Comparison of ENCODE assay signal across 15 mouse cellular contexts in genomic region chr9:62351200-62351599, GRCm38 (mm10). TPM values are rescaled to one million over a fixed set of nuclear protein-coding genes. Genes with fewer than 3 reads are reported as not detected.
DNase-seq lines count a peak whose midpoint lies in the region; ATAC-seq lines count a peak whose summit lies in the region.
"Had no signal": no experiment of that assay in that cellular context is flagged by ENCODE, and none has a peak within 500 bp of the region (broad histone marks: within the 10 kb centered on the region; RNA-seq: fewer than 3 reads in every experiment).

No protein-coding gene starts in this region.

- H3K9me3 ChIP-seq in heart, embryonic 10.5 days, result no peaks in the 10 kb centered on the region
- no peaks in the 10 kb centered on the region for H3K9me3 ChIP-seq in lung, embryonic 15.5 days
- no peaks in the 10 kb centered on the region for H3K9me3 ChIP-seq in embryonic facial prominence, embryonic 11.5 days (replicated peaks; ENCODE audit: control insufficient read depth, low read length)
- no peaks in the 10 kb centered on the region for H3K9me3 ChIP-seq in limb, embryonic 11.5 days (ENCODE audit: control insufficient read depth, low read length)

- H3K9ac ChIP-seq in lung, embryonic 15.5 days, result no peak overlapping the region
- H3K9ac ChIP-seq in embryonic facial prominence, embryonic 11.5 days (replicated peaks; ENCODE audit: low read length), result no peak overlapping the region
- H3K9ac ChIP-seq in limb, embryonic 11.5 days (ENCODE audit: low read length), result no peak overlapping the region

- H3K4me1 ChIP-seq in heart, embryonic 10.5 days, result peaks cover 83% of the 10 kb centered on the region
- H3K4me1 ChIP-seq in lung, embryonic 15.5 days, result peaks cover 76% of the 10 kb centered on the region
- H3K4me1 ChIP-seq in embryonic facial prominence, embryonic 11.5 days (ENCODE audit: control insufficient read depth, insufficient read depth, low read length), result no peaks in the 10 kb centered on the region; the same call in 1 of the 2 replicates
- H3K4me1 ChIP-seq in limb, embryonic 11.5 days (ENCODE audit: control insufficient read depth, insufficient read depth, low read length), result peaks cover 27% of the 10 kb centered on the region

- H3K27me3 ChIP-seq in heart, embryonic 10.5 days (ENCODE audit: insufficient read depth, poor library complexity, severe bottlenecking), result no peaks in the 10 kb centered on the region
- no peaks in the 10 kb centered on the region for H3K27me3 ChIP-seq in lung, embryonic 15.5 days
- no peaks in the 10 kb centered on the region for H3K27me3 ChIP-seq in embryonic facial prominence, embryonic 11.5 days (ENCODE audit: control insufficient read depth, insufficient read depth, low read length)
- no peaks in the 10 kb centered on the region for H3K27me3 ChIP-seq in limb, embryonic 11.5 days (ENCODE audit: control insufficient read depth, insufficient read depth, low read length)
- H3K27me3 ChIP-seq: Patski had no signal

- H3K4me3 ChIP-seq in heart, embryonic 10.5 days, result no peak overlapping the region
- H3K4me3 ChIP-seq in lung, embryonic 15.5 days, result no peak overlapping the region
- no peak overlapping the region for H3K4me3 ChIP-seq in embryonic facial prominence, embryonic 11.5 days (ENCODE audit: low read depth, low read length)
- H3K4me3 ChIP-seq in limb, embryonic 11.5 days (ENCODE audit: low read depth, low read length), result no peak overlapping the region
- H3K4me3 ChIP-seq: left cerebral cortex, adult 2 months had no signal

- WGBS in heart, embryonic 10.5 days, result 35% methylated on average over 4 of the region's 4 CpGs
- WGBS in lung, embryonic 15.5 days, result 14% methylated on average over 4 of the region's 4 CpGs
- WGBS in embryonic facial prominence, embryonic 11.5 days, result 38% methylated on average over 3 of the region's 4 CpGs
- 45% methylated on average over 4 of the region's 4 CpGs for WGBS in limb, embryonic 11.5 days

- peaks cover 28% of the 10 kb centered on the region for H3K36me3 ChIP-seq in heart, embryonic 10.5 days
- H3K36me3 ChIP-seq in lung, embryonic 15.5 days, result peaks cover 3% of the 10 kb centered on the region; the same call in 1 of the 2 replicates
- H3K36me3 ChIP-seq in embryonic facial prominence, embryonic 11.5 days (replicated peaks; ENCODE audit: control insufficient read depth, insufficient read depth, low read depth, low read length), result no peaks in the 10 kb centered on the region
- 0 out of 2 replicates have a peak, but pooled peaks cover 2% of the 10 kb centered on the region for H3K36me3 ChIP-seq in limb, embryonic 11.5 days (ENCODE audit: control insufficient read depth, insufficient read depth, low read length)

- DNase-seq in heart, embryonic 10.5 days (ENCODE audit: low spot score), result no peak
- DNase-seq in heart, postnatal 36 days, result no peak
- DNase-seq in lung, postnatal 4 days, result no peak
- DNase-seq in embryonic facial prominence, embryonic 11.5 days (ENCODE audit: low spot score), result peak; percentile 45
- DNase-seq in limb, embryonic 11.5 days (ENCODE audit: low spot score), result no peak
- no peak for DNase-seq in adrenal gland, adult 2 months
- DNase-seq in ovary, adult 18-20 months (ENCODE audit: low spot score), result no peak
- DNase-seq: adrenal gland, postnatal 14 days; lung, postnatal 10 days; thymus, postnatal 14 days had no signal

- H3K4me2 ChIP-seq in lung, embryonic 15.5 days, result peak overlapping the region; percentile 16; the same call in 1 of the 2 replicates
- H3K4me2 ChIP-seq in embryonic facial prominence, embryonic 11.5 days (ENCODE audit: low read depth, low read length), result no peak overlapping the region
- H3K4me2 ChIP-seq in limb, embryonic 11.5 days (ENCODE audit: low read depth, severe bottlenecking), result no peak overlapping the region

- H3K27ac ChIP-seq in heart, embryonic 10.5 days, result peak overlapping the region; percentile 26; the same call in 1 of the 2 replicates
- peak overlapping the region; percentile 26; the same call in 1 of the 2 replicates for H3K27ac ChIP-seq in lung, embryonic 15.5 days
- H3K27ac ChIP-seq in embryonic facial prominence, embryonic 11.5 days (replicated peaks; ENCODE audit: low read depth, low read length), result no peak overlapping the region
- H3K27ac ChIP-seq in limb, embryonic 11.5 days (replicated peaks; ENCODE audit: low read depth, low read length), result peak overlapping the region; percentile 10; the same call in 1 of the 2 replicates
- H3K27ac ChIP-seq: left cerebral cortex, adult 2 months had no signal

- intact Hi-C loops in heart, postnatal 36 days (cut with DNase I), result no loop called here

- peak; percentile 49; the same call in 1 of the 2 replicates for ATAC-seq in lung, embryonic 15.5 days (ENCODE audit: borderline replicate concordance, extremely low read depth, low FRiP score, low TSS enrichment)
- ATAC-seq in embryonic facial prominence, embryonic 11.5 days (replicated peaks; ENCODE audit: insufficient number of reproducible peaks, low FRiP score, low TSS enrichment, low read depth), result no peak
- no peak for ATAC-seq in limb, embryonic 11.5 days (ENCODE audit: insufficient number of reproducible peaks, low FRiP score, low TSS enrichment, low read depth)
- ATAC-seq: forebrain, embryonic 16.5 days; intestine, embryonic 16.5 days; Patski had no signal

RNA-seq across cellular contexts. Expression of gene Anp32a, which starts 10.1 kb away (rescaled TPM):
- polyA plus RNA-seq in heart, embryonic 10.5 days (2016; fragmentation: Nextera tagmentation; extraction: Ambion mirVana), result 160 and 178 TPM in 2 replicates
- total RNA-seq in heart, postnatal 36 days (2021), result 100 to 1,000 TPM; 206 to 209 TPM
- 182 and 184 TPM in 2 replicates for polyA plus RNA-seq in lung, embryonic 15.5 days (2015; fragmentation: Nextera tagmentation; extraction: Ambion mirVana)
- 221 and 228 TPM in 2 replicates for polyA plus RNA-seq in embryonic facial prominence, embryonic 11.5 days (2014; fragmentation: Nextera tagmentation; extraction: Ambion mirVana)
- 209 and 223 TPM in 2 replicates for polyA plus RNA-seq in limb, embryonic 11.5 days (2014; fragmentation: Nextera tagmentation; extraction: Ambion mirVana)
- 100 to 1,000 TPM; 278 to 501 TPM for total RNA-seq in adrenal gland, adult 2 months (2021)
- polyA plus RNA-seq in adrenal gland, adult 2 months (2012; rRNA removed), result 8.0 and 9.8 TPM in 2 replicates

Comparison
In these comparisons a context has a peak if more than half of its experiments do, and no peak if none do; other contexts are left out.
1. RNA of gene Anp32a, which starts 10.1 kb away (polyA plus RNA-seq): 221 to 228 TPM in embryonic facial prominence, embryonic 11.5 days, 209 to 223 TPM in limb, embryonic 11.5 days, 182 to 184 TPM in lung, embryonic 15.5 days and 160 to 178 TPM in heart, embryonic 10.5 days; 8.0 to 9.8 TPM in adrenal gland, adult 2 months; every median in the first group is over 10 times any median in the second.